Mouse (Mus musculus) fibroblast of lung, adult 2 months (primary cell): ENCODE measurements at regions not wholly inside any gene's neighbourhood (a gene's known extent, or its start where the extent isn't known, plus 50 kb on each side); places are given as distances from the start of the nearest gene placed in this dataset.

Source experiments
- DNase-seq: peaks from one replicate; pipeline ENCODE4 v3.0.0-alpha.2; 2011; ENCODE audit warnings: low read depth

DNA sequence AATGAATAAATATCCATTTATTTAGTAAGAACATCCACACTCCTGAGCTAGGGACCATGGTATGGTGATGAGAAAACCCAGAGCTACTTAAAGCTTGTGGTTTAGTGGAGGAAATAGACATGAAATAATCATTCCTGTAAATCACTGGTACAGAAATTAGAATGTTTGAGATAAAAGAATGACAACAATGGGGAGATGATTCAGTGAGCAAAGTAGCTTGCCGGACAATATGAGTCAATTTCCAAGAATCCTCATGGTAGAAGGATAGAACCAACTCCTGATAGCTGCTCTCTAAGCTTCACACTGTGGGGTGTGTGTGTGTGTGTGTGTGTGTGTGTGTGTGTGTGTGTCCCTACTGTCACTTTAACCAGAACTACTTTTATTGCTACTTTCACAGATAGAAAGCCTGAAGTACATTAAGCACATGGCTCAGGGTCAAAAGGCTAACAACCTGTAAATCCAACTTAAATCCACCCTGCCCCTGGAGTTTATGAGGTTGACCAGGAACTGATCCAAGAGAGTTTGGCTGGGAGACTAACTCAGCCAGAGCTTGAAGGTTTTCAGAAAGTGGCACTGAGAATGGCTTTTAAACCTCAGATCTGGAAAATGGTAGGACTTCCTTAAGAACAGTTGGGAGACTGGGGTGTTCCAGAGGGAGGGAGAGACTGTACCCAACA, 336.9 kb upstream of the Gcfc2 start:
- no peak for DNase-seq

DNA sequence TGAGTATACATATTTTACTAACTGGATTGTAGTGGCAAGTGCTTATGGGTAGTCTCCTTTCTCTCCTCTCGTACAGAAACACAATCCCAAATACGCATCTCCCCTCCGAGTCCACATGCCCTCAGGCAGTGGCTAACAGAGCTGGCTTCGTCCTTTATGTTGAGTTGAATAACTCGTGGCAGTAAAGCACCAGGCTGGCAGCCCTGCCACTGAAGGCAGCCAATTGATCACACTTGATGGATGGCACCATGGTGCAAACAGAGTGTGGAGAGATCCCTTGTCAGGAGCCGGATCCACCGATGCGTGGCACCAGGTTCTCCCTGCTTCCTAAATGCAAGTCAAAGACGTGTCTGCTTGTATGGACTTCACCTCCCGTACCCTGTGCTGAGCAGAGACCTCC, 333.7 kb upstream of the Gcfc2 start:
- no peak for DNase-seq

DNA sequence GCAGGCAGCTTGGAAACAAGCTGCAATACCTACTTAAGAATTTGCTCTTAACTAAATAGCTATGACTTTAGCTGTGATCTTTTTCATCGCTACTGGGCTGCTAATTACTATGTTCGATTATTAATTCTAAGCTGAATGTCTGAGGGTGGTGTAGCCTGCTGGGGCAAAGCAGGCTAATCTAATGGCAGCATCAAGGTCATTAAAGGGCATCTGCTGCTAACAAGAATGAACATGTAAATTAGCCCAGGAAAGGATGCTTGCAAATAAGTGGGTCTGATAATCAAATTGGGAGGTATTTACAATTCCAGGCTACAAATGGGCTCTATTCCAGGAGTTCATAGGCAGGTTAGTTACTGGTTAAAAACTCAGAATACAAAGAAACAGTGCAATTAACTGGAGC, 327.5 kb upstream of the Gcfc2 start:
- DNase-seq = no peak

DNA sequence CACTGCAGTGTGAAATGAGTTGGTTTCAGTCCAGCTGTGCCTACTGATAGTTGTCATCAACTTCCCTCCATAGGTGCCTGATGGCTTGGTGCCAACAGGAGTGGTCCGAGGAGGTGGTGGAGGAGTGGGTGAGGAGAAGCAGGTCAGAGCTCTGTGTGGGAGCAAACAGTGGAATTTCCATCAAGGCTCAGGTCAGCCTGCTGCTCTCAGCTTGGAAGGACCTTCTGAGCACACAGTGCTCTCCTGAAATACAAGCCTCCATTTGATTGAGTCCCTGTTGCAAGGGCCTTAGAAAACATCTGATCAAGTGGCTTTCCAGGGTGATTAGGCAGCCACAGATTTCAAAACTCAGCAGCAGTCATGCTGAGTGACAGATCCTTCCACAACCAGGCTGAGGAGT, 314.8 kb upstream of the Gcfc2 start:
- no peak for DNase-seq

DNA sequence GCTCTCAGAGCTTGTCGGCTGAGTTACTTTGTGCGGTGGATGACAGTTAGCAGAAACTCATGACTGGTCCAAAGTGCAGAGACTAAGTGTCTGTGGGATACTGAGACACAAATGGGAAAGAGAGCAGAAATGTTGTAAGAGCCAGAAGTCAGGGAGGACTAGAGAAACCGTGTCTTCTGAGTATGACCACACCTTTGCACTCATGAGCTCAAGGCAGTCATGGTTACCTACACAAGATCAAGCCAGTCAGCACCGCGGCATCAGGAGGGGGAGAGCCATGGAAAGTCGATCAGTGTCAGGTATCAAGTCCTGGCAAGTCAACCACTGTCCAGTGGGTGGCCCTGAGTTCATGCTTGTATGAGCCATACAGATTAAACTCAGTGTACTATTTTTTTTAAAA, 311.5 kb upstream of the Gcfc2 start:
- no peak for DNase-seq

DNA sequence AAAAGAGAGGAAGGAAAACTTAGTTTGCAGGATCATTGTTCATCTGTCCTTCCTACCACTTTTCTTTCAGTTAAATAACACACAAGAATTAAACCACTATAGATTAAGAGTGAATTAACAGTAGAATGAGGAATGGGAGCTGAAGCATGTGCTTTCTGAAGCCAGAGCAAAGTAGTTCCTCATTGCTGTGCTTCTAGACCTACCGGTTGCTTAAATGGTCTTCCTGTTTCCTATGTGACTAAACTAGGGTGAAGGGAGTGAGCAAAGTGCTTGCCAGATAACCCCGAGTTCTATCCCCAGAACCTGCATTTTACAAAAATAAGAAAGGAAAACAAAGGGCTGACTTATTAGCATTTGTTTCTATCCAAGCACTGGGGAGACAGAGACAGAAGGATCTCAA, 305.5 kb upstream of the Gcfc2 start:
- DNase-seq = no peak

DNA sequence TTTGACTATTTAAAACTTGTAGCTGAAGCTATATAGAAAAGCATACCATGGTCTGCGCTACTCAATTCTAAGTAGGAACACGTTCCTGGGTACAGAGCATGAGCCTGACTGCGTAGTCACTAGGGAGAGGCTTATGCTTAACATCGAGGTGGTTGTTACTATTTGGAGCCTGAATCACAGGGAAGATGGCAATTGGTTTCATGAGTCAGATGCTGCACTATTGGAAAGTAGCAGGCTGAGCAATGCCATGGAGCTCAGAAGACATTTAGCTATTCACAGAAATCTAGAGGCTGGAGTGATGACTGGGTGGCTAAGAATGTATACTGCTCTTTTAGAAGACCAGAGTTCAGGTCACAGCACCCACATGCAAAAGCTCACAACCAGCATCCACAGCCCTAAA, 302.4 kb upstream of the Gcfc2 start:
- no peak for DNase-seq

DNA sequence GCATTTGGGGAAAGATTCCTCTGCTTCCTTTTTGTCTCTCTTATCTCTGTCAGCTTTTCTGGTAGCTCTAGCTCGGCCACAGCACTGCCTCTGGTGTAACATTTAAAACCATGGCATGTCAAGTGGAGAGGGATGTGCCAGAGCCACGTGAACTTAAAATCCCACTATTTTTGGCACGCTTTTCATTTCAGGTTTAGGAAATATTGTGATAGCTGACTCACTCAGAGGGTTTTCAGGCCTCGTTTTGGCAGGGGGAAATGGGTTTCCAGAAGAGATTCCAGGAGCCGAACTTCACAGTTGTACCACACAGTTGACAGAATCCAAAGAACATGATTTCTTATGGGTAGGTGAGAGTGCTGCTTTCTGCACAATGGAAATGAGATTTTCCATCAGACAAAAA, 300.8 kb upstream of the Gcfc2 start:
- no peak for DNase-seq

DNA sequence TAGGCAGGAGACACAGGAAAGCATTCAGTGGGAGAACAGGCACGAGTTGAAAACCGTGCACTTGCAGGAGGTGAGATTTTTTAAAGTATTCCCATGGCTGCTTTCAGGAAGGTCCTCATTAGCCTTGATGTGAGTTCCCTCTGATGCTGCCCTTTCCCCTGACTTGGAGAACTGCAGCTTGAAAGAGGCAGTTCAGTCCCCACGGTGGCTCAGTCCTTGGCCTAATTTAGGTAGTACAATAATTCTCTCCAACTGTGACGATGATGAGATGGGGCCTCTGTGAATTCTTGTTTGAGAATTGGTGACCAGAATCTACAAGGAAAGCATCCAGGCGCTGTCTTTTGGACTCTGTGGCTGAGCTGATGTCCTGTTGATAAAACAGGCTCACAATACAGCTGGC, 298.5 kb upstream of the Gcfc2 start:
- no peak for DNase-seq

DNA sequence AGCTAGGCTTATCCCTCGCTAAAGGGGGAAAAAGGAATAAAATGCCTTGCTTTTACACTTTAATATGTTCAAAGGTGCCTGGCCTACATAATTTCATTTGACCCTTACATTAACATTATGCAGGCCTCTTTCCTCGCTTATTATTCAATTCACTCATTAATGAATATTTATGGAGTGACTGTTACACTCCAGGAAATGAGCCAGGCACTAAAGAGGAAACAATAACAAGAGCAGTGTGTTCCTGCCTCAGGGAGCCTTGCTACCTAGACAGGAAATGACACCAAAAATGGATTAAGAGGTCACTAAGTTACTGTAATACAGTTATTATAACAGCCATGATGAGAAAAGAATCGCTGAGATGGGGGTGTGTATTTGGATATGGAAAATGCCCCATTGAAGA, 289.9 kb upstream of the Gcfc2 start:
- no peak for DNase-seq

DNA sequence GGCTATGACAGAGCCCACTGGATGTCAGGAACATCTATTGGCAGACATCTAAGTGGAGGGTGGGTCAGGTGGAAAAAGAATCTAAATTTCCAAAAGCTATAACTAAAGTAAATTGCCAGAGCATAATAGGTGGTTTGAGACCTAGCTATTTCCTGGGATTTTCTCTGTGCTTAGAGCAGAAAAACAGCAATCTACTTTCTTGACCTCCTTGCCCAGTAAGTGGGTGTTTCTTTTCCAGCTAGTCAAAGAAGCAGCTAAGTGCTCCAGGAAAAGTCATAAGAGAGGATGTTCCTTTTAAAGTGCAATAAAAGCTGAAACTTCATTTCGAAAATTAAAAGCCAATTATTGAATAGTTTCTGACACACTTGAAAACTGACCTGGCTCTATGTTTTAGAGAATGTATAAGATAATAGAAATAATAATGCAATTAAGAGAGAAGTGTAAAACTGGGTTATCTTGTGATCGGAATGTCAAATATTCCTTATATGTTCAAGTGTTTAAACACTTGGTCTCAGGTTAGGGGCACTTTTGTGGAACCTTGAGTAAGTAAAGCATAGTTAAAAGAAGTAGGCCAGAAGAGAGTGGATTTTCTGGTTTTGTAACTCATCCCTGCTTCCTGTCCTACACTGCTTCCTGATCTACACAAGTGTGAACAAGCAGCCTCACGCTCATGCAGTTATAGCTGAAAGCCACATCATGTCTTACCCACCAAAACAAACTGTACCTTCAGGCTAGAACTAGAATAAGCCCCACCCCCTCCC, 275.7 kb upstream of the Gcfc2 start:
- no peak for DNase-seq

DNA sequence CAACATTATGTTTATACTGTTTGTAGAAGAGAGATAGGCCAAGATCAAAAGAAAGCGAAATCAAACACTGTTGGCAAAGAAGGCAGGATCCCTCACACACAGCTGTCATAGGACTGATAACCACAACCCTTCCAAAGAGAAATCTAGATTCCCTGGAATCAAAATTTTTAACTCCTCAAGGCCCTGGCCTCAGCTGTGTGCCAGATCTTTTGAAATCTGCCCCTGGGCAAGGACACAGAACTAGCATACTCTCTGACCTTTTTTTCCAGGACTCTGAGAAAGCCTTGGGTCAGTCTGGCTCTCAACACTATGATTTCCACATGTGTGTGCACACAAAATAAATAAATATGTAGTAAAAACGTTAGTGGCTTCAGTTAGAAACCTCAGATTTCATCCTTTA, 271.6 kb upstream of the Gcfc2 start:
- DNase-seq = no peak

DNA sequence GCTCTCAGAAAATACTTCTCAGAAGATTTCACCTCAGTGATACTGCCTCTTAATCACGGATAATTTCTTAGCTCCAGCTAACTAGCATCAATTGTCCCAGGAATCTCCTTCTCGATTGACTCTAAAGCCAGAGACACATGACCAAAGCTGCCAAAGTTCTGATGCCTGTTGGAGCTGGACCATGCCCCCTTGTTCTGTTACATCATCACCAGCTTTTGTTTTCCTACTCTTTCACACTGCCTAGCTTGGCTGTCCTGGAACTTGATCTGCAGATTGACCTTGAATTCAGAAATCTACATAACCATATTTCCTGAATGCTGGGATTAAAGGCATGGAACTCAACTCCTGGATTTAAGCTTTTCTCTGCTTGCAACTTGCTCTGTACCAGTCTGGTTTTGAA, 268.3 kb upstream of the Gcfc2 start:
- DNase-seq = no peak

DNA sequence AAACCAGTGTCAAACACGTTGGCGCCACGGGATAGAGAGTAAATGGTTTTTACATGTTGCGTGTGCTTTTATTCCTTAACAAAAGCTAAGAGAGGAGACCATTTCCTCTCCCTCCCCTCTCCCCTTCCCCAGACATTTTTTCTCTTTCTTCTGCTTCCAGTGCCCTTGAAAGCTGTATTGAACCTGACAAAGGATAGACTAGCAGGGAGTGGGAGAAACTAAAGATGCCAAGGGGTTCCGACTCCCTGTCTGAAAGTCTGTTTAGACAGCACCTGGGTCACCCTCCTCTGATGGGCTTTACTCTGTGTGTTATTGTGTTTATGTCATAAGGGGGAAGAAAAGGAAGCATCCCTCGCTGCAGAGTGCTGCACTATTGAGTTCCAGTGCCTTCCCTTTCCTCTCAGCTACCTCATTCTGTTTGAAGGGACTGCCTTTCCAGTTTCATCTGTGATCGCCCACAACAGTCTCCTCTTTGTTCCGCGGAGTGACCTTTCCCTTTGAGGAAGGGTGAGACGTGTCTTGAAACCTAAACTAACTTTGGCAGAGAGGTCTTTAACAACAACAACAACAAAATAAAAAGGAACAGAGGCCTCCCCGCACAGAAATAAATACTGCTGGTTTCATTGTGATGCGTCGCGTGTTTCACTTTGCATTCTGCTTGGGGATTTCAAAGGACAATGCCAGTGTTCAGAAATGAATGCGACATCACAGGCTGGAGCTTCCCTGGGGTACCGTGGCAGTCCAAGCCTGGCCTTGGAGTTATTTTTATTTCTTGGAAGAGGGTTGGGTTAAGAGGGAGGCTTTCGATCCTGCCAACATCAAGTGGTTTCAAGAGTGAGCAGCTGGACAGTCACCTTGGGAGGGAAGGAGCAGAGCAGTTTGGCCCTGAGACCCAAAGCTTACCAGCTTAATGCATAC, 262.7 kb upstream of the Gcfc2 start:
- DNase-seq = no peak

DNA sequence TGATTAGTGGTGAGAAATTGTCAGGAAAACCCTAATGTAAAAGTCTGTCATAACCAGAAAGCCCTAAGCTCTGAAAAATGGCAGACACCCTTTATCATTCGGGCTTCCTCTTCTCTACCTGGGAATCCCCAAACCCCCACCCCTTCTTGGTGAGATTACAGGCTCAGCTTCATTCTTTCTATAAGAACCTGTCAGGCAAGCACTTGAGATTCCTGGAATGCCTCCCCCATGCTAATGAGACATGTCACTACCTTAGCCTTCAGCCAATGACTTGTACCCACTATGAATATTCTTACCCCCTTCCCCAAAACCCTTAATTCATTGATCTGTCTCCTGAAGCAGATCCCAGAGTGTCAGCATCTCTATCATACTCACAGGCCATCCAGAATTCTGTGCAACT, 254.5 kb upstream of the Gcfc2 start:
- no peak for DNase-seq

DNA sequence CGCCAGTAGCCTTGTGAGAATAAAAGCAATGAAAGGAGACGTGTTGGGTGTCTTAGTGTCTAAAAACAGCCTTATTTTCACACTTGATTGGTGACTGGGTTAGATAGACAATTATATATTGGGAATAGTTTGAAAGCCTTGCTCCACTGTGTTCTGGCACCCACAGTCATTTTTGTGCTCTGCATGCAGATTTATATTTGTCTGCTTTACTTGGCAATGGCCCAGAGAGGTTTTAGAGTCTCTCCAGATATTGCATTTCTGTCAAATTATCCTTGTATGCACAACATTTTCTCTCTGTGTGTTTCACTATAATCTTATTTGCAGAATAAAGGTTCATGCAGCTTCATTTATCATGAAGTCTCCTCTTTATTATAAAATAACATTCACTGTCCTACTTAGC, 250.2 kb upstream of the Gcfc2 start:
- no peak for DNase-seq

DNA sequence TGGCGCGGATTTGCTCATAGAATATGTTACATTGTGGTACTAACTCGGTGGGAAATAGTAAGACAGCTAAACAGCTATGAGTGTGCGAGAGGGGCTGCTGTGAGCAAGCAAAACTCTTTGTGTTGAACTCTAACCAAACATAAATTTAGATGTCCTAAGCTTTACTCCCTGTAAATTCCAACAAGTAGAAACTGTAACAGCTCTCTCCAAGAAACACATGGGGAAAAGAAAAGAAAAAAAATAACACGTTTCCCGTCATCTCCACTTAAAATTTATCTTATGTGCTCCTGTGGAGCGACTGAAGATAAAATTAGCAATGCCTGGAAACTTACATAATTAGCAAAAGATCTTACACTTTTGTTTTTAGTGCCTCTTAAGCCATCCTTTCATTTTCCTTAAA, 226.2 kb upstream of the Gcfc2 start:
- DNase-seq = no peak

DNA sequence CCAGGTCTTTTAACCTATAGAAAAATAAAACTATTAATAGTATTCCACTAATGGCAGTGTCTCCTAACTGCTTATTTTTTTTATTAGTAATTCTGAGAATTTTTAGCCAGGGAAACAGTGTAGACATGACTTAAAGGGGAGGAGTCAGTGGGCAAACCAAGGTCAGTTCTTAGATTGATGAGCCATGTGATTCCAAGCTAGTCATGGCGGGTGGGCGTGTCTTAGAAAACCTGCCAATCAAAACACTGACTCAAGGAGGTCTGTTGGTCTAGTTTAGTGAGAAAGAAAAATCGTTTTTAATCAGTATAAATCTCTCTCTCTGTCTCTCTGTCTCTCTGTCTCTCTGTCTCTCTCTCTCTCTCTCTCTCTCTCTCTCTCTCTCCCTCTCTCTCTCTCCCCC, 225.3 kb upstream of the Gcfc2 start:
- DNase-seq = no peak

DNA sequence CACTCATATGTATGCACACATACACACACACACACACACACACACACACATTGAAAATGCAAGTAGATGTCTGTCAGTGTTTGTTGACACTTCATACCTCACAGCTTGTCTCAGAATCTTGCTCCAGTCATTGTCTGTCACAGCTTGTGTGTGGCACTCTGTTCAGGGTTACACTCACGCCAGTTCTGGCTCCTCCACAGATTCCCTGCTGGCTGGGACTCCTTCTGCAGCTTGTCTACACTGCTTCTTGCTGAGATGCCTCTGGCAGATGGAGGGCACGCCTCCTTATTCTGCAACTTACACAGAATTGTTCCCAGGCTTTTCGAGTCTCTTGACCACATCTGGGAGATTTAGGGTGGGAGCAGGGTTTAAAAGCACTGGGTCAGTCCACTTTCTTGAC, 208.6 kb upstream of the Gcfc2 start:
- no peak for DNase-seq

DNA sequence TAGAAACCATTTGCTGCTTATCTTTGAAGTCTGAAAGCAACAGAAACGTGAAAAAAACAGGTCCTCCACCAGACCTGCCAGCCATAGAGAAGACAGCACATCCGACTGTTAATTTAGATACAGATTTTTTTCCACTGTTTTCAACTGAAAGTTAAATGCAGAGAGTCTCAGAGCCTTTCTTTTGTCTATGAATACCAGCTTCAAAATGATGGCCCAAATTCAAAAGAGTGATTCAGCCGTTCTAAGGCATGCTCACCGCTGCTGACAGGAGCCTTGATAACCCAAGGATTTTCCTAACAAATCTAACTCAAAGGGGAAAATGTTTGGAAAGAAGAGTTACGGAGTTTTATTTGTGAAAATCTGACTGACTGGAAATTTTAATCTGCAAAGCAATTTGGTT, 207.1 kb upstream of the Gcfc2 start:
- DNase-seq = no peak

DNA sequence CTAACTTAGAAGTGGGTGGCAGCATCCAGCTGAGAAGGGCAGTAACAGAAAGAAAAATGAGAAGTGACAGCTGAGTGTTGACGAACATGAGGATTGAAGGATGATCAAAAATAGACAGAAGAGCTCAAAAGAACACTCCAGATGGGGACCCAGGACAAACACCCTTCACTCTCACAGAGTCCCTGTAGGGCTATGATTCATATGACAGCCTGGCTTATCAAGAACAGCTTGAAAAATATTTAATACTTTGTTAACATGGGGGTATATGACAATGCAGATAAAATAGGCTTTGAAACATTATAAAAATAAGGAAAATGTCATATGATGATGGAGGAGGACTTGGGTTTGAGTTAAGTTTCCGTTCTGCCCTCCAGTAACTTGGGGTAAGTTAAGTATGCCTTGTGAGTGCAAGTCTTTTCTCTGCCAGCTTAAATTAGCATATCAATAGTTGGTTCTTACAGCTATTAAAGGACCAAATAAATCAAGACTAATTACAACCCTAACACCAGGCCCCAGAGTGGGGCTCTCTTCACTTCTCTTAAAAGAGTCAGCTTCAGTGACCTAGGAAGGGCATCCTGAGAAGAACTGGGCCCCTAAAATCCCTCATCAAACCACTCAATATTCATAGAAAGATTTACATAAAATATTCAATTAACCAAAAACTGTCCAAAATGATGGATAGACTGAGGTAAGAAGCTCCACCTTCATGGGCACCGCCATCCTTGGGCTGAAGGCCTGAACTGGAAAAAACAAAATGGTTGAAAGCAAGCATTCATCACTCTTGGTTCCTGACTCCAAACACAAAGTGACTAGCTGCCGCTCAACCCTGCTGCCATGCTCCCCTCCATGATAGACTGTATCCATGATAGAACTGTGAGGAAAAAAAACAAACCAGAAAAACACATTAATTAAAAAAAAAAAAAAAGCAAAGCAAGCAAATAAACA, 198.6 kb upstream of the Gcfc2 start:
- DNase-seq = no peak

DNA sequence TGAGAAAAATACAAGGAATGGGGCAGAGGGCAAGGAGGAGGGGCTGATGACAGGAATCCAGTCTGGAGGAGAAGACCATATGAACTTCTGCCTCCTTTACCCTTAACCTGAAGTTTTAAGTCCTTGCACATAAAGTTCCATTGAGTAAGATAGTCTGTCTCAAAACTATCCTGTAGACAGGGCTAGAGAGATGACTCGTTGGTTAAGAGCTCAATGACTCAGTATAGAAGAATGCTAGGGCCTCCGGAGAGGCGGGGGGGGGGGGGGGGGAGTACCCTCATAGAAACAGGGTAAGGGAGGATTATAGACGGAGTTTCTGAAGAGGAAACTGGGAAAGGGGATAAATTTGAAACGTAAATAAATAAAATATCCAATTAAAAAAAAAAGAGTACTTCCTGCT, 191.8 kb upstream of the Gcfc2 start:
- DNase-seq = no peak
